Mouse (Mus musculus) midbrain, embryonic 14.5 days (tissue): ENCODE measurements around the gene Slc8b1. TPM values are rescaled to one million over a fixed set of nuclear protein-coding genes. Genes with fewer than 3 reads are reported as not detected.

ENCODE experiments used
- ATAC-seq: fragments of 200-750 bp; cut with Nextera tagmentation; 2 replicates; pipeline ENCODE4 v1.8.0; 2017; ENCODE audit warnings: moderate number of reproducible peaks, moderate library complexity; ENCODE audit not compliant: low FRiP score, low TSS enrichment
- DNase-seq: peaks from one replicate; pipeline ENCODE4 v3.0.0-alpha.2; 2015
- H3K27ac ChIP-seq: fragments of 300-500 bp; sonication (generic); replicated peaks from 2 replicates; pipeline ENCODE4 v1.5.1; 2014; ENCODE audit warnings: mild to moderate bottlenecking, low read depth, low read length, moderate library complexity
- H3K27me3 ChIP-seq: fragments of 300-500 bp; sonication (generic); 2 replicates; pipeline ENCODE4 v1.6.1; 2014; ENCODE audit warnings: low read length, control low read depth, mixed read lengths; ENCODE audit not compliant: control insufficient read depth, insufficient read depth
- H3K36me3 ChIP-seq: fragments of 300-500 bp; sonication (generic); 2 replicates; pipeline ENCODE4 v1.6.1; 2014; ENCODE audit warnings: low read length, control low read depth; ENCODE audit not compliant: control insufficient read depth, insufficient read depth
- H3K4me1 ChIP-seq: fragments of 300-500 bp; sonication (generic); 2 replicates; pipeline ENCODE4 v1.6.1; 2014; ENCODE audit warnings: mild to moderate bottlenecking, antibody characterized with exemption, low read length, control low read depth; ENCODE audit not compliant: control insufficient read depth, insufficient read depth
- H3K4me2 ChIP-seq: fragments of 300-500 bp; sonication (generic); 2 replicates; pipeline ENCODE4 v1.6.1; 2014; ENCODE audit warnings: mild to moderate bottlenecking, low read length, moderate library complexity
- H3K4me3 ChIP-seq: fragments of 300-500 bp; sonication (generic); replicated peaks from 2 replicates; pipeline ENCODE4 v1.5.1; 2014; ENCODE audit warnings: low read depth, low read length
- H3K9ac ChIP-seq: fragments of 300-500 bp; sonication (generic); replicated peaks from 2 replicates; pipeline ENCODE4 v1.6.1; 2014; ENCODE audit warnings: mild to moderate bottlenecking, low read length, moderate library complexity
- H3K9me3 ChIP-seq: fragments of 300-500 bp; sonication (generic); 2 replicates; pipeline ENCODE4 v1.6.1; 2016; ENCODE audit warnings: low read length, control low read depth, mixed read lengths; ENCODE audit not compliant: control insufficient read depth
- WGBS: fragments of 180-500 bp; shearing (Covaris S2); extraction: QIAGEN DNeasy Blood & Tissue Kit; methylation state at CpG from one replicate; pipeline ENCODE4 v1.1.7; 2014; 5-methylcytosine and 5-hydroxymethylcytosine counted together
- polyA plus RNA-seq: library from polyadenylated mRNA; unstranded; fragments of >200 nt; fragmentation: Nextera tagmentation; extraction: Ambion mirVana; gene quantifications from 2 replicates; pipeline ENCODE4 v1.2.1, GENCODE M21; 2014

Slc8b1 gene
- polyA plus RNA-seq: 0.85 and 1.5 TPM in 2 replicates

DNA sequence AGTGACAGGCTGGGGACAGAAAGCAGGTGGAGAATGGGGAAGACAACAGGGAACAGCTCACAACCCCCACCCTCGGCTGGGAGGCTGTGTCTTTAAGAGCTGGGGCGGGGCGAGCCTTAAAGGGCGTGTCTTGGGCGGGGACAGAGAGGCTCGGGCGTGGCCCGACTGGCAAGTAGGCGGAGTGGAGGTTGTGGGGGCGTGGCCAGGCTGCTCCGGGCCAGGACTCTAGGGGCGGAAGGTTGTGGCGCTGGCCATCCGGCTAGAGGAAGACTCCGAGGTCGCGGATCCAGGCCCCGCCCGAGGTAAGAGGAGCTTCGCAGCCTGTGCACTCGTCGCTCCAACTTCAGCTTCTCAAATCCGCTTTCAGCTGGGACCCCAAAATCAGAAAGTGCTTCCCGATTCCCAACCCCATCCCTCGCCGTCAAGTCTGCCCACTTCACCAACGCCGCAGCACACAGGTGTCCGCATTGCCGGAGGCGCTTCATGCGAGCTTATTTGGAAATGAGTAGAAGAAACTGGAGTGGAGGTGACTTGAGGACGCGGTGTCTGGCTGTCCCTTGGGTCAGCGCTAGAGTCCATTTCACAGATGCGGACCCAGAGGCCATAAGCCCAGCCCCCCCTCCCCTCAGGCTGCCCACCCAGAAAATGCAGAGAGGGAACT, at the start of gene Slc8b1:
Slc8b1 (plus strand) TSS at position 187 of the 661 bp plus-strand sequence.
- Histone ChIP-seq H3K27ac (no peak within 1 kb of the TSS), H3K36me3 (no peaks in the 10 kb centered on the region), H3K4me1 (peaks cover 12% of the 10 kb centered on the region; the same call in 1 of the 2 replicates), H3K9ac (no peak within 1 kb of the TSS; the same call in 1 of the 2 replicates), H3K27me3 (no peaks in the 10 kb centered on the region; the same call in 1 of the 2 replicates), H3K4me2 (peak within 1 kb of the TSS; percentile 51), H3K9me3 (no peaks in the 10 kb centered on the region), H3K4me3 (peak within 1 kb of the TSS; percentile 26)
- DNase-seq (peak; percentile 87), ATAC-seq (peak; percentile 81)
- 1% methylated on average over 36 of the region's 36 CpGs for WGBS

DNA sequence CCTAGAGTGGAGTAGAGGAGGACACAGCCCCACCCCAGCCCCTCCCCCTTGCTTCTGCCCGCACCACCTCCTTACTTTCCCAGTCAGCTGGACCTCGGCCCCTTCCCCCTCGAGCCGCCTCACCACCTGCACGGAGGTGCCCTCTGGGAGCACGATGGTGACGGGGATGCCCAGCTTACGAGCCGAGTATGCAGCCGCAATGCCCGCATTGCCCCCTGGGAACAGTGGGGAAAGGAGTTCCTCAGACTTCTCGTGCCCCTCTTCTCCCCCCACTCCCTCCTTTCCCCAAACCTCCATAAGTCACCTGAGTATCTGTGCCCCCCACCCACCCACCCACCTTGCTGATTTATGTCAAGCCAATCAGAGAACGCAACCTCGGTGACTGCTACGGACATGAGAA, 49.1 kb upstream of the Slc8b1 start:
- no peak overlapping the region for H3K27ac ChIP-seq
- no peaks in the 10 kb centered on the region for H3K36me3 ChIP-seq
- WGBS: 78% methylated on average over 15 of the region's 15 CpGs
- no peak overlapping the region for H3K9ac ChIP-seq
- H3K4me3 ChIP-seq: no peak overlapping the region
- no peaks in the 10 kb centered on the region for H3K27me3 ChIP-seq
- no peak overlapping the region for H3K4me2 ChIP-seq
- ATAC-seq (no peak), DNase-seq (no peak)
- H3K4me1 ChIP-seq: no peaks in the 10 kb centered on the region
- H3K9me3 ChIP-seq: no peaks in the 10 kb centered on the region

DNA sequence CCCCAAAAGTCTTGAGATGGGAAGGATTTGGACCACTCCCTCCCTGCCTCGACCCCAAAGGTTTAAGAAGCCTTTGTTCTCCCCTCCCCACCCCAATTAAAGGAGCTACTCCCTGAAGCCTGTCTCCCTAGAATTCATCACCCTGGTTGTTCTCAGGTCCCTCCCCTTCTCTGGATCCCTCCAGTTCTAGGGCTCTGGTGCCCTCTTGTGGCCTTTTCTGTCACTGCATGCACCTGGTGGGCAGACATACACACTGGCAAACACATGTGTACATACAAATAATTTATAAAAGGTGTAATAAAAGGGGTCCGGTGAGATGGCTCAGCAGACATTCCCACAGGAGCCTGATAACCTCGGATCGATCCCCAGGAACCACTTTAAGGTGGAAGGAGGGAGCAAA, 46.6 kb upstream of the Slc8b1 start:
- H3K27me3 ChIP-seq: no peaks in the 10 kb centered on the region
- WGBS: 84% methylated on average over 4 of the region's 4 CpGs
- no peak overlapping the region for H3K9ac ChIP-seq
- H3K9me3 ChIP-seq: no peaks in the 10 kb centered on the region
- no peak overlapping the region for H3K4me3 ChIP-seq
- no peak overlapping the region for H3K4me2 ChIP-seq
- H3K4me1 ChIP-seq: no peaks in the 10 kb centered on the region
- H3K36me3 ChIP-seq: no peaks in the 10 kb centered on the region
- no peak for DNase-seq
- no peak for ATAC-seq
- no peak overlapping the region for H3K27ac ChIP-seq

DNA sequence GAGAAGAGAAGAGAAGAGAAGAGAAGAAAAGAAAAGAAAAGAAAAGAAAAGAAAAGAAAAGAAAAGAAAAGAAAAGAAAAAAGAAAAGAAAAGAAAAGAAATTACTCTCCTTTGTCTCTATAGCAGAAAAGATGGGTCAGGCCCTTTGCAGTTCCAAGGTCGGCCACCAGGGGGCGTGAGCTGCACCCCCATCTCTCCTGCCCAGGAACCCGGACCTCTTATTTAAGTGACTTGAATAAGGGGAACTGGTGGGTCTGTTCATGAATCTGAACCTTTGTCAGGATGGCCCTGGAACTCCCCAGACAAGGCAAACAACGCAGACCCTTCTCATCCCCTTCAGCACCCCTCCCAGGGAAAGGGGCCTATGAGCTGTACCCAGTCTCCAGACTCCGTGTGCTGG, 45.9 kb upstream of the Slc8b1 start:
- ATAC-seq (no peak), DNase-seq (no peak)
- Histone ChIP-seq H3K27me3 (no peaks in the 10 kb centered on the region), H3K4me1 (no peaks in the 10 kb centered on the region), H3K9me3 (no peaks in the 10 kb centered on the region), H3K27ac (no peak overlapping the region), H3K4me3 (no peak overlapping the region), H3K4me2 (no peak overlapping the region), H3K36me3 (no peaks in the 10 kb centered on the region), H3K9ac (no peak overlapping the region)
- WGBS: 42% methylated on average over 5 of the region's 5 CpGs

GRCm38 (mm10) chr5:120465860-120466259, 45.1 kb upstream of the Slc8b1 start:
- Histone ChIP-seq H3K4me3 (no peak overlapping the region), H3K4me1 (no peaks in the 10 kb centered on the region), H3K4me2 (no peak overlapping the region), H3K9me3 (no peaks in the 10 kb centered on the region), H3K9ac (no peak overlapping the region), H3K27ac (no peak overlapping the region), H3K27me3 (no peaks in the 10 kb centered on the region), H3K36me3 (no peaks in the 10 kb centered on the region)
- DNase-seq (peak; percentile 69), ATAC-seq (no peak)
- 66% methylated on average over 6 of the region's 6 CpGs for WGBS

- DNase-seq: no peak
- no peaks in the 10 kb centered on the region for H3K9me3 ChIP-seq
- ATAC-seq: no peak
- H3K4me2 ChIP-seq: peak overlapping the region; percentile 38
- H3K27ac ChIP-seq: no peak overlapping the region
- H3K9ac ChIP-seq: no peak overlapping the region
- no peaks in the 10 kb centered on the region for H3K36me3 ChIP-seq
- no peaks in the 10 kb centered on the region for H3K4me1 ChIP-seq
- H3K27me3 ChIP-seq: no peaks in the 10 kb centered on the region
- peak overlapping the region; percentile 19 for H3K4me3 ChIP-seq
- WGBS: 9% methylated on average over 4 of the region's 4 CpGs
Measured at GRCm38 (mm10) chr5:120467026-120467425, 43.9 kb upstream of the Slc8b1 start.

DNA sequence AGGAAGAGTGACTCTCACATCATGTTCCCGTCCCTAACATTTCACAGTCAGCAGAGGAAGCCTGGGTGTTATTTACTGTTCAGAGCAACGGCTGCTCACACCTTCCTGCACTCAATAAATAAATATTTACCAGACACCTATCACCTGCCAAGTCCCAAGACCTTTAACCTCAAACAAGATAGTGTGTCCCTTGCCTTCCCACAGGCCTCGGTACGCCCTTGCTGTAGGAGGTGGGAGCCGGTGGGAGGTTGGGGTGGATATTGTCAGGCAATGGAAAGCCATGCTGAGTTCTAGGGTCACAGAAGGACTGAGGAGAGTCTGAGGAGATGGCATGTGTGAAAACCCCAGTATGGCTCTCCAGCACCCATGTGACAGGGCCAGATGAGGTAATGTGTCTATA, 42.6 kb upstream of the Slc8b1 start:
- Histone ChIP-seq H3K4me2 (no peak overlapping the region), H3K4me3 (no peak overlapping the region), H3K4me1 (no peaks in the 10 kb centered on the region), H3K27ac (no peak overlapping the region), H3K36me3 (no peaks in the 10 kb centered on the region), H3K27me3 (no peaks in the 10 kb centered on the region), H3K9me3 (no peaks in the 10 kb centered on the region), H3K9ac (no peak overlapping the region)
- no peak for ATAC-seq
- DNase-seq: no peak
- WGBS: 83% methylated on average over 5 of the region's 5 CpGs

GRCm38 (mm10) chr5:120468830-120469229, 42.1 kb upstream of the Slc8b1 start:
- no peak overlapping the region for H3K4me2 ChIP-seq
- DNase-seq: no peak
- no peaks in the 10 kb centered on the region for H3K27me3 ChIP-seq
- no peaks in the 10 kb centered on the region for H3K36me3 ChIP-seq
- no peaks in the 10 kb centered on the region for H3K4me1 ChIP-seq
- 89% methylated on average over 6 of the region's 6 CpGs for WGBS
- H3K9ac ChIP-seq: no peak overlapping the region
- ATAC-seq: no peak
- no peaks in the 10 kb centered on the region for H3K9me3 ChIP-seq
- no peak overlapping the region for H3K27ac ChIP-seq
- no peak overlapping the region for H3K4me3 ChIP-seq

DNA sequence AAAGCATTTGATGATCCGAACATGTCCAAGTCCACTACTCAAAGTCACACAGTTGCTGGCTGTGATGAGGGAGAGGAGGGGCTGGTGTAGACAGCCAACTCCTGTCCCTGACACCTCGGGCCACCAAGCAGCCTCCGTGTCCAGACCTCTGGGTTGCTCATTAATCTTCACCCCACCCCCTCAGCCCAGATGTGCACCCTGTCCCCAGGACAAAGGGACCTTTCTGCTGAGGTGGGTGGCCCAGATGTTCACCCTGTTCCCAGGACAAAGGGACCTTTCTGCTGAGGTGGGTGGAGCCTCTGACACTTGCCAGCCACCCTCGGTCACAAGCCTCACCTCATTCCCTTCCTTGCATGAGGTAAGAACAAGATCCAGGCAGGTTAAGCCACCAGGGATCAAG, 39.4 kb upstream of the Slc8b1 start:
- Histone ChIP-seq H3K36me3 (no peaks in the 10 kb centered on the region), H3K9me3 (no peaks in the 10 kb centered on the region), H3K9ac (no peak overlapping the region), H3K4me3 (no peak overlapping the region), H3K27me3 (no peaks in the 10 kb centered on the region), H3K27ac (no peak overlapping the region), H3K4me2 (no peak overlapping the region), H3K4me1 (no peaks in the 10 kb centered on the region)
- no peak for ATAC-seq
- WGBS: 70% methylated on average over 4 of the region's 4 CpGs
- no peak for DNase-seq
